In the genomic region with DNA sequence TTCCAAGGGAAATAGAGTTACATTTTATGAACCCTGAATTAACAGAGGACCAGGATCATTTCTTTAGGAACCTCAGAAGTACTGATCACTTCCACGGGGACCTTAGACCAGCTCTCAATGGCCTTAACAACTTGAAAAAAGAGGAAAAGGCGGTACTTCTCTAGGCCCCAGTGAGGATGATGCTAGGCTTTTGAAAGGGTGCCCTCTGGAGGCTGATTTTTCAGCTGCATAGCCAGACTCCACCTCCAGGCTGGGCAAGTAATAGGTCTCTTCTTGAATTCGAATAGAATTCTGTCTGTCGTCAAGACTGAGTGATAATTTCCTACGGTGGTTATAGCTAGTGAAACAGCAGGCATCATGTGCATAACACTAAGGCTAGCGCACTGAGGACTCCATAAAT, we compare ENCODE assay signal across 9 mouse cellular contexts.
DNase-seq lines count a peak whose midpoint lies in the region; ATAC-seq lines count a peak whose summit lies in the region.
"Had no signal": no experiment of that assay in that cellular context is flagged by ENCODE, and none has a peak within 500 bp of the region (broad histone marks: within the 10 kb centered on the region; RNA-seq: fewer than 3 reads in every experiment).

No protein-coding gene starts in this region.

- no peak overlapping the region for H3K4me3 ChIP-seq in heart, embryonic 16.5 days (ENCODE audit: low read length)
- H3K4me3 ChIP-seq: stomach, embryonic 15.5 days had no signal

- H3K36me3 ChIP-seq in heart, embryonic 16.5 days (ENCODE audit: control insufficient read depth, insufficient read depth), result no peaks in the 10 kb centered on the region
- H3K36me3 ChIP-seq: stomach, embryonic 15.5 days had no signal

- H3K9me3 ChIP-seq in heart, embryonic 16.5 days (replicated peaks; ENCODE audit: control insufficient read depth, low read length), result no peaks in the 10 kb centered on the region
- H3K9me3 ChIP-seq: stomach, embryonic 15.5 days had no signal

- H3K4me2 ChIP-seq in heart, embryonic 16.5 days (ENCODE audit: low read depth, low read length), result no peak overlapping the region
- H3K4me2 ChIP-seq: stomach, embryonic 15.5 days had no signal

- H3K27me3 ChIP-seq in heart, embryonic 16.5 days (ENCODE audit: control insufficient read depth, insufficient read depth, low read length), result no peaks in the 10 kb centered on the region
- H3K27me3 ChIP-seq: stomach, embryonic 15.5 days had no signal

- H3K9ac ChIP-seq in heart, embryonic 16.5 days (ENCODE audit: low read length), result no peak overlapping the region
- H3K9ac ChIP-seq: stomach, embryonic 15.5 days had no signal

- no peak overlapping the region for H3K27ac ChIP-seq in heart, embryonic 16.5 days (ENCODE audit: low read length)
- H3K27ac ChIP-seq: stomach, embryonic 15.5 days had no signal

- DNase-seq in adrenal gland, adult 18-20 months (ENCODE audit: low spot score in 2 of 2), result peak; percentile 16 to 43
- DNase-seq in embryo, embryonic 10.5 days (ENCODE audit: low spot score), result peak; percentile 73
- DNase-seq in large intestine, adult 2 months (ENCODE audit: low read depth, low spot score), result peak; percentile 3
- peak; percentile 20 to 51 for DNase-seq in lung, adult 18-20 months
- DNase-seq in ovary, postnatal 14 days (ENCODE audit: low spot score), result peak; percentile 38
- DNase-seq in thymus, postnatal 36 days, result peak; percentile 31 to 44

- H3K4me1 ChIP-seq in heart, embryonic 16.5 days (ENCODE audit: control insufficient read depth, insufficient read depth, low read length), result no peaks in the 10 kb centered on the region
- H3K4me1 ChIP-seq: stomach, embryonic 15.5 days had no signal

- peak; percentile 94 for ATAC-seq in CD4-positive, CD25-positive, alpha-beta regulatory T cell, adult 4 months
- peak; percentile 49; the same call in 1 of the 2 replicates for ATAC-seq in heart, embryonic 16.5 days (replicated peaks; ENCODE audit: extremely low read depth, insufficient read depth, low FRiP score)

- 20% methylated on average over 6 of the region's 6 CpGs for WGBS in heart, embryonic 16.5 days
- 18% methylated on average over 6 of the region's 6 CpGs for WGBS in large intestine, adult 2 months

Comparison
In these comparisons a context has a peak if more than half of its experiments do, and no peak if none do; other contexts are left out.
1. DNase-seq: peak in every context shown above with its lines; median percentile 73 in embryo, embryonic 10.5 days; 38 in ovary, postnatal 14 days; 38 in thymus, postnatal 36 days; 36 in lung, adult 18-20 months; 30 in adrenal gland, adult 18-20 months; 3 in large intestine, adult 2 months.